Mouse (Mus musculus) forebrain, embryonic 13.5 days (tissue): ENCODE results near the gene Nbl1. TPM values are rescaled to one million over a fixed set of nuclear protein-coding genes. Genes with fewer than 3 reads are reported as not detected.

Experiments
- ATAC-seq: fragments of 200-750 bp; cut with Nextera tagmentation; 2 replicates; pipeline ENCODE4 v1.8.0; 2017
- H3K27ac ChIP-seq: fragments of 300-500 bp; sonication (generic); 2 replicates; pipeline ENCODE4 v1.5.1; 2015; ENCODE audit warnings: inconsistent platforms, mild to moderate bottlenecking, moderate library complexity
- H3K27me3 ChIP-seq: fragments of 300-500 bp; sonication (generic); 2 replicates; pipeline ENCODE4 v1.6.1; 2015; ENCODE audit warnings: mild to moderate bottlenecking, inconsistent platforms
- H3K36me3 ChIP-seq: fragments of 300-500 bp; sonication (generic); 2 replicates; pipeline ENCODE4 v1.6.1; 2015; ENCODE audit warnings: mild to moderate bottlenecking, inconsistent platforms; ENCODE audit not compliant: poor library complexity, severe bottlenecking
- H3K4me1 ChIP-seq: fragments of 300-500 bp; sonication (generic); 2 replicates; pipeline ENCODE4 v1.6.1; 2015; ENCODE audit warnings: inconsistent platforms
- H3K4me2 ChIP-seq: fragments of 300-500 bp; sonication (generic); 2 replicates; pipeline ENCODE4 v1.6.1; 2015; ENCODE audit warnings: inconsistent platforms, mild to moderate bottlenecking, moderate library complexity
- H3K4me3 ChIP-seq: fragments of 300-500 bp; sonication (generic); 2 replicates; pipeline ENCODE4 v1.5.1; 2015; ENCODE audit warnings: mild to moderate bottlenecking, inconsistent platforms
- H3K9ac ChIP-seq: fragments of 300-500 bp; sonication (generic); 2 replicates; pipeline ENCODE4 v1.6.1; 2015; ENCODE audit warnings: mild to moderate bottlenecking, inconsistent platforms
- H3K9me3 ChIP-seq: fragments of 300-500 bp; sonication (generic); replicated peaks from 2 replicates; pipeline ENCODE4 v1.6.1; 2016; ENCODE audit warnings: inconsistent platforms
- WGBS: fragments of 180-500 bp; shearing (Covaris S2); methylation state at CpG from one replicate; pipeline ENCODE4 v1.1.7; 2015; 5-methylcytosine and 5-hydroxymethylcytosine counted together
- polyA plus RNA-seq: library from polyadenylated mRNA; unstranded; fragments of >200 nt; fragmentation: Nextera tagmentation; extraction: Ambion mirVana; gene quantifications from 2 replicates; pipeline ENCODE4 v1.2.1, GENCODE M21; 2015

The Nbl1 gene
- polyA plus RNA-seq = 12.5 and 17.1 TPM in 2 replicates

GRCm38 (mm10) chr4:139092356-139093195, at the start of gene Nbl1:
TSS of gene Nbl1 (minus strand) at chr4:139092993.
- H3K4me2 ChIP-seq = peak within 1 kb of the TSS; percentile 90
- peak; percentile 38; the same call in 1 of the 2 replicates for ATAC-seq
- under 1% methylated on average over 87 of the region's 105 CpGs for WGBS

GRCm38 (mm10) chr4:139141785-139142184, 49.0 kb upstream of the Nbl1 start:
- Histone ChIP-seq H3K27ac (no peak overlapping the region), H3K4me2 (no peak overlapping the region), H3K27me3 (no peaks in the 10 kb centered on the region), H3K4me1 (0 out of 2 replicates have a peak, but pooled peaks cover 3% of the 10 kb centered on the region), H3K36me3 (no peaks in the 10 kb centered on the region), H3K9me3 (no peaks in the 10 kb centered on the region; the same call in 1 of the 2 replicates), H3K4me3 (no peak overlapping the region), H3K9ac (no peak overlapping the region)
- ATAC-seq = no peak
- 74% methylated on average over 6 of the region's 6 CpGs for WGBS

More at GRCm38 (mm10) chr4:139092356-139093195, at the start of gene Nbl1:
- peak within 1 kb of the TSS; percentile 25; the same call in 1 of the 2 replicates for H3K27ac ChIP-seq
- H3K4me3 ChIP-seq = peak within 1 kb of the TSS; percentile 54
- peak within 1 kb of the TSS; percentile 71 for H3K9ac ChIP-seq
- H3K27me3 ChIP-seq = peaks cover 72% of the 10 kb centered on the region
- no peaks in the 10 kb centered on the region for H3K36me3 ChIP-seq
- H3K9me3 ChIP-seq = peaks cover 7% of the 10 kb centered on the region; the same call in 1 of the 2 replicates
- peaks cover 27% of the 10 kb centered on the region for H3K4me1 ChIP-seq

GRCm38 (mm10) chr4:139140267-139140666, 47.5 kb upstream of the Nbl1 start:
- H3K27me3 ChIP-seq = no peaks in the 10 kb centered on the region
- no peak overlapping the region for H3K4me3 ChIP-seq
- ATAC-seq = no peak
- H3K9ac ChIP-seq = no peak overlapping the region
- H3K27ac ChIP-seq = no peak overlapping the region
- H3K9me3 ChIP-seq = no peaks in the 10 kb centered on the region; the same call in 1 of the 2 replicates
- H3K4me2 ChIP-seq = no peak overlapping the region
- 0 out of 2 replicates have a peak, but pooled peaks cover 3% of the 10 kb centered on the region for H3K4me1 ChIP-seq
- no peaks in the 10 kb centered on the region for H3K36me3 ChIP-seq
- WGBS = 72% methylated on average over 2 of the region's 2 CpGs

DNA sequence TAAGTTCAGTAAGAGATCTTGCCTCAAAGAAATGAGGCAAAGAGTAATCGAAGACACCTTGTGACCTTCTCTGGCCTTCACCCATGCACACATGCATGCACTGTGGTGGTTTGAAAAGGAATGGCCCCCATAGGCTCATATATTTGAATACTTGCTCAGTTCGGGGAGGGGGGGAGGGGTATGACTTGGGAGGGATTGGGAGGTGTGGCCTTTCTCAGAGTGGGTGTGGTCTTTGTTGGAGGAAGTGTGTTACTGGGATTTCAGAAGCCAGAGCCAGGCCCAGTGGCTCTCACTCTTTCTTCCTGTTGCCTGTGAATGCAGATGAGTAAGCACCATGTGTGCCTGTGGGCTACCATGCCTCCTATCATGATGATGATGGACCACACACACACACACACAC, 43.2 kb upstream of the Nbl1 start:
- ATAC-seq = no peak
- Histone ChIP-seq H3K9me3 (no peaks in the 10 kb centered on the region), H3K4me1 (peaks cover 5% of the 10 kb centered on the region; the same call in 1 of the 2 replicates), H3K36me3 (no peaks in the 10 kb centered on the region), H3K4me3 (no peak overlapping the region), H3K9ac (no peak overlapping the region), H3K4me2 (no peak overlapping the region), H3K27me3 (no peaks in the 10 kb centered on the region), H3K27ac (no peak overlapping the region)
- 86% methylated on average over 2 of the region's 2 CpGs for WGBS

- Histone ChIP-seq H3K9ac (no peak overlapping the region), H3K9me3 (no peaks in the 10 kb centered on the region), H3K4me1 (peaks cover 22% of the 10 kb centered on the region), H3K4me2 (no peak overlapping the region), H3K4me3 (no peak overlapping the region), H3K27me3 (no peaks in the 10 kb centered on the region), H3K27ac (no peak overlapping the region), H3K36me3 (no peaks in the 10 kb centered on the region)
- WGBS = 86% methylated on average over 5 of the region's 5 CpGs
- no peak for ATAC-seq
Measured at GRCm38 (mm10) chr4:139133109-139133508, 40.3 kb upstream of the Nbl1 start.

DNA sequence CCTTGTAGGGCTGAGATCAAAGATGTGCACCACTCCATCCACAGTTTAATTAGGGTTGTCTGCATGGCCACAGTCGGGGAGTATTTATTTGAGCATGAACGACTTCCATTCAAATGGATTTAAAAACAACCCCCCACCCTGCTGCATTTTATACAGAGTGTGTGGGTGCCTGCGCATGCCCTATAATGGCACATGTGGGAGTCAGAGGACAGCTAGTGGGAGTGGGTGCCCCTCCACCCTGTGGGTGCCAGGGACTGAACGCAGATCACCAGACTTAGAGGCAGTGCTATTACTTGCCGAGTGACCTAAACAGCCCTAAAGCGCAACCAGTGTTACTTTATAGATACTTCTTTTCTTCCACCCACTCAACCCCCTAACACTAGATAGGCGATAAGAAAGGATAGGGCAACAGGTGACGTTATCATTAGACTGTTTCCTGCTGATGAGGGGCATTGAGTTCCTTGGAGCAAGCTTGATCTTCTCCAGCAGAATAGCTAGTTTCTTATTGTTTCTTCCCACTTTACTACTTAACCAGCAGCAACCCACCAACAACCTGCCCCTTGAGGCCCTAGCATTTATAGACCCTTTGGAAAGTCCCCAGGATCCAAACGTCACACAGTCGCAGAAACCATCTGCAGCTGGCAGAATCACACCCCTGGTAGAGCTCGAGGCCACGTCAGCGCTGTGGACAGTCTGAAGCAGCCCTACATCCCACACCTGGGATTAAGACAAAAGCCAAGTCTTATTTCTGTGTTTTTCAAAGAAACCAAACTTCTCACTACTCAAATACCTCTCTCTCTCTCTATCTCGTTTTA, 39.3 kb upstream of the Nbl1 start:
- Histone ChIP-seq H3K9ac (no peak overlapping the region), H3K4me1 (peaks cover 22% of the 10 kb centered on the region), H3K4me3 (peak overlapping the region; percentile 98; the same call in 1 of the 2 replicates), H3K27me3 (no peaks in the 10 kb centered on the region), H3K36me3 (no peaks in the 10 kb centered on the region), H3K9me3 (no peaks in the 10 kb centered on the region), H3K27ac (no peak overlapping the region), H3K4me2 (peak overlapping the region; percentile 98)
- WGBS = 84% methylated on average over 14 of the region's 14 CpGs
- no peak for ATAC-seq

DNA sequence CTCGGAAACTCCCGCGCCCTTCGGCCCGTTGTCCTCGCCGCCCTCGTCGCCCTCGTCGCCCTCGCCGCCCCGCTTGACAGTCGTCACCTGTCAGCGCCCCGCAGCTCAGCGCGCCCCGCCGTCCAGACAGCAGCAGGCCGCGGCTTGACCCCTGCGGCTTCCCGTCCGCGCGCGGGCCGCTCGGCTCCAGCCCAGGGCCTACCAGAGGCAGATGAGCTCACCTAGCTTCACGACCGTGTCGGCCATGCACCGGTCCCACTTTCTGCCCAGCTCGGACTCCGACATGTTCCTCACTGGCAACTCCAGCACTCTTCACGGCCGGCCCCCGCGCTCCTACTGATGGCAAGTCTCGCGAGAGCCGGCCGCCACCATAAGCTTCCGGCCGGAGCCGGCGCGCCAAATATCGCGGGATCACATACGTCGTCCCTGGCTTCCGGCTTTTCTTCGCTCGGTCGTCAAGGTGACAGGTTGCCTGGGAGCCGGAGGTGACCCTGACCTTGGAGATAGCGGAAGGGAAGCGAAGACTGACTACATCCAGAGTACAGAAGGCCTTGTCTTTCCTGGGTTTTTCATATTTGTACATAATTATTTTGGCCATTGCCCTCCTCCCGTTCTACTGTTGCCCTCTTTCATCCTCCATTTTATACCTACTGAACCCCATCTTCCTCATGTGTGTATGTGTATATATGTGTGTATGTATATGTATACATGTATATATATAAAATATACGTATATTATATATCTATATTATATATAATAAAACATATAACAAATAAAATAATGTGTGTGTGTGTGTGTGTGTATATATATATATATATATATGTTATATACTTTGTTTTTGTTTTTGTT, 38.1 kb upstream of the Nbl1 start, which contains the start of gene Minos1:
Gene Minos1, minus strand, starts transcription at position 413 of the 849 bp plus-strand sequence.
- Histone ChIP-seq H3K9me3 (0 out of 2 replicates have a peak, but pooled peaks cover 6% of the 10 kb centered on the region), H3K36me3 (no peaks in the 10 kb centered on the region; the same call in 1 of the 2 replicates), H3K4me3 (peak within 1 kb of the TSS; percentile 98), H3K4me2 (peak within 1 kb of the TSS; percentile 98), H3K4me1 (peaks cover 22% of the 10 kb centered on the region), H3K27ac (peak within 1 kb of the TSS; percentile 75), H3K9ac (peak within 1 kb of the TSS; percentile 95), H3K27me3 (no peaks in the 10 kb centered on the region)
- under 1% methylated on average over 61 of the region's 63 CpGs for WGBS
- ATAC-seq = peak; percentile 98

DNA sequence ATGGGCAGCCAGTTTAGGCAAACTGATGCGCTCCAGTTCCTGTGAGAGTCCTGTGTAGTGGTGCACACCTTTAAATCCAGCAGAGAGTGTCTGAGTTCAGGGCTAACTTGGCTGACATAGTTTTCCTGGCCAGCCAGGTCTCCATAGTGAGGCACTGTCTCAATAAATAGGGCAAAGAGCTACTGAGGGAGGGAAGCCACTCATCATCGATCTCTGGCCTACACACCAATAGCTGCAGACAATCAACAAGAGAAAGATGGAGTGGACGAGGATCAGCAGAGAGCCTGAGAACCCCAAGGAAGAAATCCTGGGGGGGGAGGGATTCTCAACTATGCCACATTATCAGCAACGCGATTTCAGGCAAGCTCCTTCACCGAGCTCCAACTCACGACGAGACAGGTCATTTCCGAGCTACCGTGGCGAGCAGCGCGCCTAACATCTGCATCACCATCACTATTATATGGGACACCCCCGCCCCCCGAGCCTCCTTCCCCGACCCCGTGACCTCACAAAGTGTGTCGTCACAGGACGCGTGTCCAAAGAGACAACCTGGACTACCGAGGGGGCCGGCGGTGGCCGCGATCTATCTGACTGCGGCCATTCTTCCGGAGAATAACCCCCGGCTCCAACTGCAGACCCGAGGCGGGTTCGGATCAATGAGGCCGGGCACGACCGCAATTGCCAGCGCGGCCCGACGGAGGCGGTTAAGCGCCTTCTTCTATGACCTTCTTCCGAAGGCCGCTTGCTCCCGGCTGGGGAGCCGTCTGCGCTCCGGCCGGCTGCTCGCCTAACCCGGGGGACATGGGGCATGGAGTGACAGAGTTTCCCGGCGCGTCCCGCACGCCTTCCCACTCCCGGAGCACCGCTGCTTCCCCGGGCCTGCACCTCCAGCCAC, 37.3 kb upstream of the Nbl1 start:
- Histone ChIP-seq H3K36me3 (no peaks in the 10 kb centered on the region; the same call in 1 of the 2 replicates), H3K9ac (peak overlapping the region; percentile 95), H3K27me3 (no peaks in the 10 kb centered on the region), H3K27ac (peak overlapping the region; percentile 75), H3K4me2 (peak overlapping the region; percentile 98), H3K9me3 (0 out of 2 replicates have a peak, but pooled peaks cover 6% of the 10 kb centered on the region), H3K4me1 (peaks cover 22% of the 10 kb centered on the region), H3K4me3 (peak overlapping the region; percentile 98)
- peak; percentile 16; the same call in 1 of the 2 replicates for ATAC-seq
- WGBS = 3% methylated on average over 57 of the region's 57 CpGs

DNA sequence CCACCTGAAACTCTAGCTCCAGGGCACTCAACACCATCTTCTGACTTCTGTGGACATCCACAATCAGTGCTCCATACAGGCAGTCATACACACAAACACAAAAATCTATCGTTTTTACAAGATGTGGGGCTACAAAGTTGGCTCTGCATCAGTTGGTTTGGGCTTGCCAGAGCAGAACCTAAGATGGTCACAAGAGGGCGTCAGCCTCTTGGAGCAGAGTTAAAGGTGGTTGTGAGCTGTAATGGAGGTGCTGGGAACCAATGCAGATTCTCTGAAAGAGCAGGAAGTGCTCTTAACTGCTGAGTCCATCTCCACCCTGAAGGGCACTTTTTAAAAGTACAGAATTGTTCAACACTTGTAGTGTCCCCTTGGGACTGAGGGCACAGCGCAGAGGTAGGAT, 33.7 kb upstream of the Nbl1 start:
- no peak for ATAC-seq
- H3K9me3 ChIP-seq = 0 out of 2 replicates have a peak, but pooled peaks cover 6% of the 10 kb centered on the region
- H3K9ac ChIP-seq = no peak overlapping the region

GRCm38 (mm10) chr4:139124940-139125339, 32.1 kb upstream of the Nbl1 start:
- WGBS = 94% methylated on average over 6 of the region's 6 CpGs
- H3K36me3 ChIP-seq = no peaks in the 10 kb centered on the region; the same call in 1 of the 2 replicates
- no peak overlapping the region for H3K27ac ChIP-seq
- ATAC-seq = no peak
- H3K9me3 ChIP-seq = 0 out of 2 replicates have a peak, but pooled peaks cover 6% of the 10 kb centered on the region
- H3K27me3 ChIP-seq = no peaks in the 10 kb centered on the region
- no peak overlapping the region for H3K4me3 ChIP-seq
- peaks cover 14% of the 10 kb centered on the region for H3K4me1 ChIP-seq
- no peak overlapping the region for H3K9ac ChIP-seq
- H3K4me2 ChIP-seq = no peak overlapping the region

More for the DNA sequence above, 33.7 kb upstream of the Nbl1 start:
- H3K4me1 ChIP-seq = peaks cover 17% of the 10 kb centered on the region
- no peaks in the 10 kb centered on the region; the same call in 1 of the 2 replicates for H3K36me3 ChIP-seq
- no peak overlapping the region for H3K27ac ChIP-seq
- H3K4me2 ChIP-seq = no peak overlapping the region
- H3K4me3 ChIP-seq = no peak overlapping the region
- no peaks in the 10 kb centered on the region for H3K27me3 ChIP-seq
- WGBS = over 99% methylated on average over 3 of the region's 3 CpGs
